Mouse (Mus musculus) ovary, postnatal 14 days (tissue): ENCODE measurements around the gene Twist2.

ENCODE experiments used
- DNase-seq: peaks from one replicate; pipeline ENCODE4 v3.0.0; 2022; ENCODE audit warnings: low spot score

Twist2 gene

GRCm38 (mm10) chr1:91819237-91819636 is 18.0 kb downstream of the Twist2 start:
- DNase-seq: peak; percentile 29

GRCm38 (mm10) chr1:91820531-91820930 is 19.3 kb downstream of the Twist2 start:
- DNase-seq: no peak

GRCm38 (mm10) chr1:91822316-91822824 is 21.1 kb downstream of the Twist2 start:
- no peak for DNase-seq

- no peak for DNase-seq
Measured at GRCm38 (mm10) chr1:91823530-91823929, 22.3 kb downstream of the Twist2 start.

GRCm38 (mm10) chr1:91823951-91824350 is 22.7 kb downstream of the Twist2 start:
- no peak for DNase-seq

- no peak for DNase-seq
Measured at GRCm38 (mm10) chr1:91825261-91825660, 24.0 kb downstream of the Twist2 start.

GRCm38 (mm10) chr1:91831978-91832377 is 30.7 kb downstream of the Twist2 start:
- DNase-seq: no peak

- no peak for DNase-seq
Measured at GRCm38 (mm10) chr1:91839557-91839956, 38.3 kb downstream of the Twist2 start.

- DNase-seq: no peak
Measured at GRCm38 (mm10) chr1:91839979-91840378, 38.7 kb downstream of the Twist2 start.

GRCm38 (mm10) chr1:91844236-91844635 is 43.0 kb downstream of the Twist2 start:
- DNase-seq: no peak

GRCm38 (mm10) chr1:91844681-91845379 is 43.6 kb downstream of the Twist2 start:
- DNase-seq: no peak

- no peak for DNase-seq
Measured at GRCm38 (mm10) chr1:91845380-91845957, 44.2 kb downstream of the Twist2 start.

GRCm38 (mm10) chr1:91851300-91851699 is 50.0 kb downstream of the Twist2 start:
- DNase-seq: no peak

- DNase-seq: no peak
Measured at GRCm38 (mm10) chr1:91856771-91857664, 55.8 kb downstream of the Twist2 start.

GRCm38 (mm10) chr1:91858101-91858790 is 57.0 kb downstream of the Twist2 start:
- no peak for DNase-seq

GRCm38 (mm10) chr1:91858901-91859300 is 57.6 kb downstream of the Twist2 start:
- DNase-seq: no peak

- no peak for DNase-seq
Measured at GRCm38 (mm10) chr1:91861511-91861910, 60.2 kb downstream of the Twist2 start.

- DNase-seq: no peak
Measured at GRCm38 (mm10) chr1:91866001-91866400, 64.7 kb downstream of the Twist2 start.

- no peak for DNase-seq
Measured at GRCm38 (mm10) chr1:91871101-91871500, 69.8 kb downstream of the Twist2 start.

GRCm38 (mm10) chr1:91872388-91873059 is 71.3 kb downstream of the Twist2 start:
- DNase-seq: no peak

GRCm38 (mm10) chr1:91873572-91874285 is 72.5 kb downstream of the Twist2 start:
- DNase-seq: no peak
